Mouse (Mus musculus) CD4-positive, CD25-positive, alpha-beta regulatory T cell, adult 2 months (primary cell): Measurements from ENCODE around the gene Ehbp1.

Experiments
- DNase-seq: peaks from one replicate; pipeline ENCODE4 v3.0.0-alpha.2; 2012; ENCODE audit warnings: low read depth, low spot score

Ehbp1 gene

GRCm38 (mm10) chr11:22057538-22057937 is 284.6 kb downstream of the Ehbp1 start:
- no peak for DNase-seq

GRCm38 (mm10) chr11:22055908-22056307 is 286.2 kb downstream of the Ehbp1 start:
- no peak for DNase-seq

GRCm38 (mm10) chr11:22053034-22053668 is 288.9 kb downstream of the Ehbp1 start:
- DNase-seq = no peak

GRCm38 (mm10) chr11:22050864-22051263 is 291.2 kb downstream of the Ehbp1 start:
- no peak for DNase-seq

GRCm38 (mm10) chr11:22039854-22040426 is 302.2 kb downstream of the Ehbp1 start:
- no peak for DNase-seq

- no peak for DNase-seq
Measured at GRCm38 (mm10) chr11:22034564-22035105, 307.5 kb downstream of the Ehbp1 start.

- no peak for DNase-seq
Measured at GRCm38 (mm10) chr11:22033582-22033981, 308.5 kb downstream of the Ehbp1 start.

- DNase-seq = no peak
Measured at GRCm38 (mm10) chr11:22020602-22021001, 321.5 kb downstream of the Ehbp1 start.

GRCm38 (mm10) chr11:22017444-22017843 is 324.6 kb downstream of the Ehbp1 start:
- DNase-seq = no peak

GRCm38 (mm10) chr11:22016341-22016740 is 325.8 kb downstream of the Ehbp1 start:
- no peak for DNase-seq

- DNase-seq = no peak
Measured at GRCm38 (mm10) chr11:22008817-22009216, 333.3 kb downstream of the Ehbp1 start.

GRCm38 (mm10) chr11:22008129-22008596 is 333.9 kb downstream of the Ehbp1 start:
- DNase-seq = no peak

- DNase-seq = no peak
Measured at GRCm38 (mm10) chr11:22007781-22008110, 334.3 kb downstream of the Ehbp1 start.

- no peak for DNase-seq
Measured at GRCm38 (mm10) chr11:22007088-22007780, 334.9 kb downstream of the Ehbp1 start.

GRCm38 (mm10) chr11:22006471-22007087 is 335.5 kb downstream of the Ehbp1 start:
- no peak for DNase-seq

- DNase-seq = no peak
Measured at GRCm38 (mm10) chr11:22005281-22005870, 336.7 kb downstream of the Ehbp1 start.

- peak; percentile 2 for DNase-seq
Measured at GRCm38 (mm10) chr11:22004331-22004841, 337.7 kb downstream of the Ehbp1 start.

- peak; percentile 8 for DNase-seq
Measured at GRCm38 (mm10) chr11:22003341-22003981, 338.6 kb downstream of the Ehbp1 start.

- peak; percentile 12 for DNase-seq
Measured at GRCm38 (mm10) chr11:22002783-22003340, 339.2 kb downstream of the Ehbp1 start, which contains the start of gene Otx1. Gene Otx1, minus strand, starts transcription at chr11:22002897.

GRCm38 (mm10) chr11:22002062-22002782 is 339.9 kb downstream of the Ehbp1 start:
- peak; percentile 15 for DNase-seq
